Mouse (Mus musculus) forebrain, embryonic 14.5 days (tissue): ENCODE measurements around the gene Gabbr2. TPM values are rescaled to one million over a fixed set of nuclear protein-coding genes. Genes with fewer than 3 reads are reported as not detected.

Experiments
- ATAC-seq: fragments of 200-750 bp; cut with Nextera tagmentation; 2 replicates; pipeline ENCODE4 v1.8.0; 2017; ENCODE audit warnings: mild to moderate bottlenecking, moderate library complexity
- DNase-seq: peaks from one replicate; pipeline ENCODE4 v3.0.0-alpha.2; 2015; ENCODE audit warnings: low spot score
- H3K27ac ChIP-seq: fragments of 300-500 bp; sonication (generic); 2 replicates; pipeline ENCODE4 v1.5.1; 2014; ENCODE audit warnings: low read depth, mild to moderate bottlenecking, control low read depth, low read length, moderate library complexity
- H3K27me3 ChIP-seq: fragments of 300-500 bp; sonication (generic); replicated peaks from 2 replicates; pipeline ENCODE4 v1.6.1; 2014; ENCODE audit warnings: low read length, control low read depth, mixed read lengths; ENCODE audit not compliant: control insufficient read depth, insufficient read depth
- H3K36me3 ChIP-seq: fragments of 300-500 bp; sonication (generic); 2 replicates; pipeline ENCODE4 v1.6.1; 2014; ENCODE audit warnings: low read length, control low read depth; ENCODE audit not compliant: control insufficient read depth, insufficient read depth
- H3K4me1 ChIP-seq: fragments of 300-500 bp; sonication (generic); 2 replicates; pipeline ENCODE4 v1.6.1; 2014; ENCODE audit warnings: antibody characterized with exemption, low read length, control low read depth; ENCODE audit not compliant: control insufficient read depth, insufficient read depth
- H3K4me2 ChIP-seq: fragments of 300-500 bp; sonication (generic); 2 replicates; pipeline ENCODE4 v1.6.1; 2014; ENCODE audit warnings: mild to moderate bottlenecking, control low read depth, low read length
- H3K4me3 ChIP-seq: fragments of 300-500 bp; sonication (generic); 2 replicates; pipeline ENCODE4 v1.5.1; 2014; ENCODE audit warnings: low read depth, low read length, control low read depth
- H3K9ac ChIP-seq: fragments of 300-500 bp; sonication (generic); 2 replicates; pipeline ENCODE4 v1.6.1; 2014; ENCODE audit warnings: mild to moderate bottlenecking, low read length, control low read depth, moderate library complexity
- H3K9me3 ChIP-seq: fragments of 300-500 bp; sonication (generic); replicated peaks from 2 replicates; pipeline ENCODE4 v1.6.1; 2016; ENCODE audit warnings: low read length, control low read depth, mixed read lengths; ENCODE audit not compliant: control insufficient read depth
- WGBS: fragments of 180-500 bp; shearing (Covaris S2); extraction: QIAGEN DNeasy Blood & Tissue Kit; methylation state at CpG from one replicate; pipeline ENCODE4 v1.1.7; 2014; 5-methylcytosine and 5-hydroxymethylcytosine counted together
- polyA plus RNA-seq: library from polyadenylated mRNA; unstranded; fragments of >200 nt; fragmentation: Nextera tagmentation; extraction: Ambion mirVana; gene quantifications from 2 replicates; pipeline ENCODE4 v1.2.1, GENCODE M21; 2014

The Gabbr2 gene
- polyA plus RNA-seq, 1 experiment from 2014 or later: 1.7 TPM

GRCm38 (mm10) chr4:46978371-46978770, 13.3 kb downstream of the Gabbr2 start:
- DNase-seq (no peak), ATAC-seq (no peak)
- H3K36me3 ChIP-seq: no peaks in the 10 kb centered on the region
- H3K9ac ChIP-seq: no peak overlapping the region
- H3K4me3 ChIP-seq: no peak overlapping the region
- H3K27ac ChIP-seq: no peak overlapping the region
- WGBS: 88% methylated on average over 6 of the region's 6 CpGs
- H3K27me3 ChIP-seq: no peaks in the 10 kb centered on the region
- H3K4me1 ChIP-seq: no peaks in the 10 kb centered on the region
- H3K4me2 ChIP-seq: no peak overlapping the region
- no peaks in the 10 kb centered on the region for H3K9me3 ChIP-seq

- no peak overlapping the region for H3K9ac ChIP-seq
- H3K36me3 ChIP-seq: no peaks in the 10 kb centered on the region
- no peak overlapping the region for H3K4me2 ChIP-seq
- DNase-seq (no peak), ATAC-seq (no peak)
- WGBS: 95% methylated on average over 7 of the region's 7 CpGs
- H3K9me3 ChIP-seq: no peaks in the 10 kb centered on the region
- H3K4me3 ChIP-seq: no peak overlapping the region
- H3K4me1 ChIP-seq: no peaks in the 10 kb centered on the region
- no peaks in the 10 kb centered on the region for H3K27me3 ChIP-seq
- H3K27ac ChIP-seq: no peak overlapping the region
Observed at GRCm38 (mm10) chr4:46977161-46977560, 14.5 kb downstream of the Gabbr2 start.

GRCm38 (mm10) chr4:46976671-46977071, 15.0 kb downstream of the Gabbr2 start:
- H3K27me3 ChIP-seq: no peaks in the 10 kb centered on the region
- H3K4me3 ChIP-seq: no peak overlapping the region
- H3K9ac ChIP-seq: no peak overlapping the region
- no peaks in the 10 kb centered on the region for H3K9me3 ChIP-seq
- no peaks in the 10 kb centered on the region for H3K4me1 ChIP-seq
- no peak overlapping the region for H3K4me2 ChIP-seq
- no peaks in the 10 kb centered on the region for H3K36me3 ChIP-seq
- DNase-seq (no peak), ATAC-seq (no peak)
- H3K27ac ChIP-seq: no peak overlapping the region
- 85% methylated on average over 11 of the region's 11 CpGs for WGBS

GRCm38 (mm10) chr4:46973322-46973721, 18.4 kb downstream of the Gabbr2 start:
- H3K9ac ChIP-seq: no peak overlapping the region
- H3K36me3 ChIP-seq: no peaks in the 10 kb centered on the region
- H3K4me2 ChIP-seq: no peak overlapping the region
- WGBS: 79% methylated on average over 10 of the region's 10 CpGs
- H3K27me3 ChIP-seq: no peaks in the 10 kb centered on the region
- ATAC-seq (no peak), DNase-seq (no peak)
- no peak overlapping the region for H3K4me3 ChIP-seq
- no peaks in the 10 kb centered on the region for H3K9me3 ChIP-seq
- H3K27ac ChIP-seq: no peak overlapping the region
- H3K4me1 ChIP-seq: no peaks in the 10 kb centered on the region

- no peak for ATAC-seq
- no peak overlapping the region for H3K4me3 ChIP-seq
- WGBS: 81% methylated on average over 10 of the region's 10 CpGs
Observed at GRCm38 (mm10) chr4:46967981-46968380, 23.7 kb downstream of the Gabbr2 start.

GRCm38 (mm10) chr4:46966551-46966950, 25.1 kb downstream of the Gabbr2 start:
- H3K4me1 ChIP-seq: no peaks in the 10 kb centered on the region
- H3K27me3 ChIP-seq: no peaks in the 10 kb centered on the region
- no peaks in the 10 kb centered on the region for H3K9me3 ChIP-seq
- no peak overlapping the region for H3K4me2 ChIP-seq
- no peak overlapping the region for H3K9ac ChIP-seq
- DNase-seq (no peak), ATAC-seq (no peak)
- no peaks in the 10 kb centered on the region for H3K36me3 ChIP-seq
- no peak overlapping the region for H3K4me3 ChIP-seq
- H3K27ac ChIP-seq: no peak overlapping the region

More at GRCm38 (mm10) chr4:46967981-46968380, 23.7 kb downstream of the Gabbr2 start:
- Histone ChIP-seq H3K4me1 (no peaks in the 10 kb centered on the region), H3K36me3 (no peaks in the 10 kb centered on the region), H3K4me2 (no peak overlapping the region), H3K27me3 (no peaks in the 10 kb centered on the region), H3K9ac (no peak overlapping the region), H3K9me3 (no peaks in the 10 kb centered on the region), H3K27ac (no peak overlapping the region)
- no peak for DNase-seq

- WGBS: 90% methylated on average over 2 of the region's 2 CpGs
- H3K9me3 ChIP-seq: no peaks in the 10 kb centered on the region
- H3K4me2 ChIP-seq: no peak overlapping the region
- H3K9ac ChIP-seq: no peak overlapping the region
- H3K27ac ChIP-seq: no peak overlapping the region
- no peak overlapping the region for H3K4me3 ChIP-seq
- DNase-seq (no peak), ATAC-seq (no peak)
- no peaks in the 10 kb centered on the region for H3K27me3 ChIP-seq
- H3K4me1 ChIP-seq: no peaks in the 10 kb centered on the region
- no peaks in the 10 kb centered on the region for H3K36me3 ChIP-seq
Observed at GRCm38 (mm10) chr4:46961403-46961802, 30.3 kb downstream of the Gabbr2 start.

- ATAC-seq (no peak), DNase-seq (no peak)
- no peaks in the 10 kb centered on the region for H3K36me3 ChIP-seq
- WGBS: 90% methylated on average over 10 of the region's 10 CpGs
- no peak overlapping the region for H3K4me3 ChIP-seq
- H3K27me3 ChIP-seq: no peaks in the 10 kb centered on the region
- H3K4me1 ChIP-seq: no peaks in the 10 kb centered on the region
- H3K9ac ChIP-seq: no peak overlapping the region
- H3K27ac ChIP-seq: no peak overlapping the region
- H3K4me2 ChIP-seq: no peak overlapping the region
- H3K9me3 ChIP-seq: no peaks in the 10 kb centered on the region
Observed at GRCm38 (mm10) chr4:46960208-46960607, 31.5 kb downstream of the Gabbr2 start.

- H3K4me1 ChIP-seq: no peaks in the 10 kb centered on the region
- no peak overlapping the region for H3K4me3 ChIP-seq
- H3K27ac ChIP-seq: no peak overlapping the region
- no peak for DNase-seq
- H3K9ac ChIP-seq: no peak overlapping the region
- no peaks in the 10 kb centered on the region for H3K36me3 ChIP-seq
- 96% methylated on average over 6 of the region's 6 CpGs for WGBS
- H3K27me3 ChIP-seq: no peaks in the 10 kb centered on the region
- H3K4me2 ChIP-seq: no peak overlapping the region
- H3K9me3 ChIP-seq: no peaks in the 10 kb centered on the region
- no peak for ATAC-seq
Observed at GRCm38 (mm10) chr4:46959776-46960175, 31.9 kb downstream of the Gabbr2 start.
